Mouse (Mus musculus): ENCODE data around the gene Pa2g4. TPM values are rescaled to one million over a fixed set of nuclear protein-coding genes. Genes with fewer than 3 reads are reported as not detected.
A peak's percentile ranks its signal among the peaks of the same experiment; 100 is the strongest.

Gene Pa2g4
- total RNA-seq, 2 experiments from 2014 or later = 87.7 to 122 TPM

GRCm38 (mm10) chr10:128544151-128544657, 21.6 kb downstream of the Pa2g4 start:
- ATAC-seq (replicated peaks; ENCODE audit: low FRiP score, poor library complexity, severe bottlenecking) = no peak

DNA sequence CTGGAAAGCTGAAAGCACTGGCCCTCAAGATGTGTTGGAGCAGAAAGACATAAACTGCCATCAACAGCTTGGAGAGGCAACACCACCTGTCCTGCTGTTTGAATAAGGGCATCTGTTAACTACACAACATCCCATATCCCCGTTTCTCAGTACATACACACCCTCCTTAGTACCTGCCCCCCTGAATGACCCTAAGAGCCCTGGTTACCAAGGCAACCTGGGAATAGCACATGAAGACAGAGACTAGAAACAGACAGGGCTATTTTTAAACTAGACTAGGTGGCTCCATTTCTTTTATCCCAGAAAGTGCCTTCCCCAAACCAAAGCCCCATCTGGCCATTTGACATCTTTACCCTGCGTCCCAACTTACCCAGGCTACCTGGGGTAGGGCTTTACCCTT, 22.7 kb downstream of the Pa2g4 start:
- ATAC-seq (replicated peaks; ENCODE audit: low FRiP score, poor library complexity, severe bottlenecking) = no peak

DNA sequence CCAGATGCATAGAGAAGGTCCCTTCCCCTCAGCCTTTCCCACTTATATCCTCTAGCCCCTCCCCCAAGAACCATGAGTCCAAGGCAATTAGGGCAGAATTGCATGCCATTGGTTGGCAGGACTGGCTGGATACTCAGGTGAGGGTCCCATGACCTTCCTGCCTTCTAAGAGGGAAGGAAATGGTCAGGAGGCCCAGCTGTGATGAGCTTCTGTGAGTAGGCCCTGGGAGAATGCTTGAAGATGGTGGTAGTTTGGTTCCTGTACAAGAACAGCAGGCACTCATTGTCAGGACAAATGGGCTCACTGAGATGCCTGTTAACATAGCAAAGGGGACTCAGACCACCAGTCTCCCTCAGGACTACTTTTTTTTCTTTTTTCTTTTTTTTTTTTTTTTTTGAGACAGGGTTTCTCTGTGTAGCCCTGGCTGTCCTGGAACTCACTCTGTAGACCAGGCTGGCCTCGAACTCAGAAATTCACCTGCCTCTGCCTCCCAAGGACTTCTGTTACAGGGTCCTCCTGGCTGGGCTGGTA, 27.4 kb downstream of the Pa2g4 start:
- ATAC-seq (replicated peaks; ENCODE audit: low FRiP score, poor library complexity, severe bottlenecking) = no peak

- peak; percentile 98 for ATAC-seq (replicated peaks; ENCODE audit: low FRiP score, poor library complexity, severe bottlenecking)
These were observed 29.4 kb downstream of the Pa2g4 start for GRCm38 (mm10) chr10:128536266-128536940.

GRCm38 (mm10) chr10:128535624-128536265, 30.0 kb downstream of the Pa2g4 start:
- peak; percentile 64 for ATAC-seq (replicated peaks; ENCODE audit: low FRiP score, poor library complexity, severe bottlenecking)

GRCm38 (mm10) chr10:128535206-128535605, 30.6 kb downstream of the Pa2g4 start:
- no peak for ATAC-seq (replicated peaks; ENCODE audit: low FRiP score, poor library complexity, severe bottlenecking)

DNA sequence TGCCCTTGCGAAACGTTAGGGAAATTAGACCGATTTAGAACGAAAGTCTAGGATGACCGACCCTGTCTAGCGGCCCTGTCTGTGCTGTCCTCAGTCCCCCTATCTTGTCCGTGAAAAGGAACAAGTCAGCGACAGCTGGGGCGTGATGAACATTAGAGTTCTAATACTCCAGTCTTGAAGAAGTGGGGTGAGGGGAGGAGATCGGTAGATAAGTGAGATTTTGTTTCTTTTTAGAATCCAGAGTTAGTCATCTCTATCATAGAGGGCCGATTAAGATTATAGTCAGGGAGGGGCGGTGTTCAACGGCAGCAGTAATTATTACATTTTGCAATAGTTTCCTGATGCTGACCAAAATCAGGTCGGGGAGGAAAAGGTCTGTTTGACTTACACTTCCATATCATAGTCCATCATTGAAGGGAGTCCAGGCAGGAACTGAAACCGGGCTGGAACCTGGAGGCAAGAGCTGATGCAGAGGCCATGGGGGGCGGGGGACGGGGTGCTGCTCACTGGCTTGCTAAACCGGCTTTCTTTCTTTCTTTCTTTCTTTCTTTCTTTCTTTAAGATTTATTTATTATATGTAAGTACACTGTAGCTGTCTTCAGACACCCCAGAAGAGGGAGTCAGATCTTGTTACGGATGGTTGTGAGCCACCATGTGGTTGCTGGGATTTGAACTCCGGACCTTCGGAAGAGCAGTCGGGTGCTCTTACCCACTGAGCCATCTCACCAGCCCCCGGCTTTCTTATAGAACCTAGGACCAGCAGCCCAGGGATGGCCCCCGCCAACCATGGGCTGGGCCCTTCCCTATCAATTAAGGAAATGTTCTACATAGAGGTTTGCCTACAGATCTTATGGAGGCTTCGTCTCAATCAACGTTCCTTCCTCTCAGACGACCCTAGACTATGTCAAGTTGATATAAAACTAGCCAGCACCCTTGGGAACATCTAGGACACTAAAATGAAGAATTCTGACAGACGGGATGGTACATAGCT, 39.1 kb downstream of the Pa2g4 start:
- ATAC-seq (replicated peaks; ENCODE audit: low FRiP score, poor library complexity, severe bottlenecking) = peak; percentile 26

GRCm38 (mm10) chr10:128525671-128526308, 40.0 kb downstream of the Pa2g4 start, which contains the start of gene Esyt1:
Gene Esyt1, minus strand, starts transcription at chr10:128525871.
- ATAC-seq (replicated peaks; ENCODE audit: low FRiP score, poor library complexity, severe bottlenecking) = peak; percentile 90

DNA sequence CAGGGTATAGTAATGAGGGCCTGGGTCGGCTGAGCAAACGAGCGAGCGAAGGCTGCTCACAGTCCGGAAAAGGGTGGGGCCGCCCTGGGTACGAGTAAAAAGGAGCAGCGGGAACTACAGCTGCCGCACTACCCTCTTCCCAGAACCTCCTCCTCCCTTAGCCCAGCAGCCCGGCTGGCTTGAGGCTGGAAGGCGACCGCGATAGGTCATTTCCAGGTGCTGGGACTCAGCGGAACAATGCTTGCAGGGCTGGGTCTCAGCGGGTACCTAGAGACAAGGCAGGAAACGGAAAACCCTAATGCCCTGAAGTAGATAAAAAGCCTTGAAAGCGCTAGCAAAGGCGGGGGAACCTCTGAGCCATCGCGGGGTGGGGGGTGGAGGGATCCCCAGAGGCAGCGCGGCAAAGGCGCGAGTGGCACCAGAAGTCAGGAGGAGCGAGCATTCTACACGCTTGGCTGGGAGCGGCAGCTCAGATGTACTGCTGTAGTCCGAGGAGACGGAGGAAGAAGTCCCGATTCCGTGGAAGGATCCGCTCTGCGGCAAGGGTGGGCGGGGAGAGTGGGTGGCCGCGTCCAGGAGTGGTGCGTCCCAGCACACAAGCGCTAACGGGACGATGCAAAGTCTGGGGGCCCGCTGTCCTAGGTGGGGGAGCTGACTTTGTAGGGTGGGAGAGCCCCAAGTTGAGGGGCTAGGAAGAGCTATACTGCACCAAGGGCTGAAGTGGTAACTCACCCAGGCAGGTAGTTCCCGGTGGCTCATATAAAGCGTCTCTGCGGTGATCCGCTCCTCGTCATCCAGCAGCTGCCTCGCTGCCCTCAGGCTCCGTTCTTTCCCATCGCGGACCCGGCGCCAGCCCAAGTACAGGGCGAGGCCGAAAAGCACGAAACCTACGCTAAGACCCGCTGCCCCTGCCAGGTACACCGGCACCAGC, 40.8 kb downstream of the Pa2g4 start:
- ATAC-seq (replicated peaks; ENCODE audit: low FRiP score, poor library complexity, severe bottlenecking) = peak; percentile 45

GRCm38 (mm10) chr10:128524111-128524731, 41.6 kb downstream of the Pa2g4 start:
- 0 out of 2 replicates have a peak, but pooled peaks have one; percentile 0 for ATAC-seq (replicated peaks; ENCODE audit: low FRiP score, poor library complexity, severe bottlenecking)

- ATAC-seq (replicated peaks; ENCODE audit: low FRiP score, poor library complexity, severe bottlenecking) = no peak
These were observed 43.4 kb downstream of the Pa2g4 start for GRCm38 (mm10) chr10:128522351-128522750.

DNA sequence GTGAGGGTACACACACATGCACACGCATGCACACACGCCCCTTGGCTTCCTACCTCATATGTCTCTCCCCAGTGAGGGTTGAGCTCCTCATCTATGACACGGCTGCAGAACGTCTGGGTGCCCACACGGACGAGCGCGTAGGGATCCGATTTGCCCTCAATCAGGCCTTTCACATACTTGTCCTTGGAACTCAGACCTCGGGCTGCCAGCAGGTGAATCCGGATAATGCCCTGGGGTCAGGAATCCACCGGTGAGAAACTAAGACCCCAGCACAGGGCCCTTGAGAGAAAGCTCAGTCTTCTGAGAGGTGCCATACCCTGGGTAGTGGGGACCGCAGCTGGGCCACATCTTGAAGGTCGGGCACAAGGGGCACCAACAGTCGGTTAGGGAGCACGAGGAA, 45.2 kb downstream of the Pa2g4 start:
- no peak for ATAC-seq (replicated peaks; ENCODE audit: low FRiP score, poor library complexity, severe bottlenecking)

GRCm38 (mm10) chr10:128518833-128519232, 47.0 kb downstream of the Pa2g4 start:
- ATAC-seq (replicated peaks; ENCODE audit: low FRiP score, poor library complexity, severe bottlenecking) = 0 out of 2 replicates have a peak, but pooled peaks have one; percentile 26

- ATAC-seq (replicated peaks; ENCODE audit: low FRiP score, poor library complexity, severe bottlenecking) = no peak
These were observed 49.1 kb downstream of the Pa2g4 start for GRCm38 (mm10) chr10:128516677-128517076.

DNA sequence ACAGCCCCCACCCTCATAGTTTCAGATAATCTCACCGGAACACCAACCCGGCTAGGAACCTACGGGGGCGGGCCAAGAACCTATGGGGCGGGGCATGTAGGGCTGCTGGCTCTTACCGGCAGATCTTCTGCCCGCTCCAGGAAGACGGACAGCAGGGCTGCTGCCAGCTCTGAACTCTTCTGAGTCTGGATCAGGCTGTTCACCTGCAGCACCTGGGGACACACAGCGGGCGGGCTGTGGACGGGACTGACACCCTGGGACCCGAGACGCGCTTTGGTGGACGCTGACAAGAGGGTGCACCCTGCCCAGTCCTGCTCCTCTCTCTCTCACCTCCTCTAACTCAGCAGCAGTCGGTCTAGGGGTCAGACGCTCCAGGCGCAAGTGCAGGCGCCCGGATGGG, 49.8 kb downstream of the Pa2g4 start:
- no peak for ATAC-seq (replicated peaks; ENCODE audit: low FRiP score, poor library complexity, severe bottlenecking)

GRCm38 (mm10) chr10:128515044-128515443, 50.7 kb downstream of the Pa2g4 start:
- no peak for ATAC-seq (replicated peaks; ENCODE audit: low FRiP score, poor library complexity, severe bottlenecking)

DNA sequence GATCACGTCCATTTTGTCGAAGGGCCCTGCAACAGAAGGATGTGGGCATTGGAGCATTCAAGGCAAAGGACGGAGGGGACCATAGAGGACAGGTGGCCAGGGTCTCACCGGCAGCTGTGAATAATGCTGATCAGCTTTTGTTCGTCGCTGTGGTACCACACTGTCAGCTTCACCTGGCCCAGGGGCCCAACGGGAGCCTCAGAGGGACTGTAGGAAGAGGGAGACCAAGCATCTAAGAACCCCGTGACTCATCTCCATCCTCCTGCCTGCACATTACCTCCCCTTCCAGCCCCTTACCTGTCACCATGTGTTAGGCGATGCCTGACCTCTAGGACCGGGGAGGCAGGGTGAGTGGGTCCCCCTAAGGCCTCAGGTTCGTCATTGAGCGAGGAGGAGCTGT, 54.0 kb downstream of the Pa2g4 start:
- no peak for ATAC-seq (replicated peaks; ENCODE audit: low FRiP score, poor library complexity, severe bottlenecking)

DNA sequence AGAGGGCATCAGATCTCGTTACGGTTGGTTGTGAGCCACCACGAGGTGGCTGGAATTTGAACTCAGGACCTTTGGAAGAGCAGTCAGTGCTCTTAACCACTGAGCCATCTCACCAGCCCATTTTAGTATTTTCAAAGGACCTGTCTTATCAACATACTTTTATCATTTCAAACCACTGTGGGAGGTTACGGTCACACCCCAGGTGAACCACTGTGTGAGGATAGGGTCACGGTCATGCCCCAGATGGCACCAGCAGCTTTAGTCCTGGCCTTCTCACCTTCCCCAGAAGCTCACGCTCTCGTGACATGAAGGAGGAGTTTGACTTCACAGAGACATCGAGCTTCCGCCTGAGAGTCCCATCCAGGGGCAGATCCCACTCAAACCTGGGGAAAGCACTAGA, 54.6 kb downstream of the Pa2g4 start:
- ATAC-seq (replicated peaks; ENCODE audit: low FRiP score, poor library complexity, severe bottlenecking) = 0 out of 2 replicates have a peak, but pooled peaks have one; percentile 28
